Mouse (Mus musculus) C2C12 (cell line): ENCODE results near the gene Gpam. TPM values are rescaled to one million over a fixed set of nuclear protein-coding genes. Genes with fewer than 3 reads are reported as not detected.

ENCODE experiments used
- H3K27me3 ChIP-seq: one replicate; pipeline ENCODE4 v1.6.1; 2011; ENCODE audit not compliant: control insufficient read depth, insufficient read depth, insufficient read length
- H3K36me3 ChIP-seq: one replicate; pipeline ENCODE4 v1.6.1; 2011; ENCODE audit not compliant: control insufficient read depth, insufficient read depth
- H3K4me3 ChIP-seq: one replicate; pipeline ENCODE4 v1.5.1; 2011; ENCODE audit warnings: mild to moderate bottlenecking, control low read depth; ENCODE audit not compliant: poor library complexity, insufficient read depth, severe bottlenecking
- H3K79me2 ChIP-seq: one replicate; pipeline ENCODE4 v1.6.1; 2011; ENCODE audit not compliant: control insufficient read depth, insufficient read depth
- H3K79me3 ChIP-seq: one replicate; pipeline ENCODE4 v1.6.1; 2011; ENCODE audit warnings: low read depth, control low read depth
- H3ac ChIP-seq: one replicate; pipeline ENCODE3; 2011; ENCODE audit warnings: low read depth; ENCODE audit not compliant: control insufficient read depth, insufficient read length
- CEBPB ChIP-seq: IDR thresholded peaks from one replicate; pipeline ENCODE4 v1.6.1; 2011; ENCODE audit warnings: low read depth, mild to moderate bottlenecking, control low read depth, moderate library complexity
- CTCF ChIP-seq: IDR thresholded peaks from one replicate; pipeline ENCODE4 v1.5.1; 2011; ENCODE audit not compliant: control insufficient read depth, insufficient read depth, insufficient read length
- FOSL1 ChIP-seq: IDR thresholded peaks from one replicate; pipeline ENCODE4 v1.8.0; 2011; ENCODE audit warnings: mild to moderate bottlenecking, low read length; ENCODE audit not compliant: poor library complexity, insufficient read depth, severe bottlenecking
- MAX ChIP-seq: IDR thresholded peaks from one replicate; pipeline ENCODE4 v1.6.1; 2011; ENCODE audit warnings: mild to moderate bottlenecking, control low read depth
- MYOD1 ChIP-seq: IDR thresholded peaks from one replicate; pipeline ENCODE4 v1.6.1; 2011; ENCODE audit warnings: low read depth; ENCODE audit not compliant: control insufficient read depth, insufficient read length
- MYOG ChIP-seq: IDR thresholded peaks from one replicate; pipeline ENCODE4 v1.6.1; 2011; ENCODE audit not compliant: control insufficient read depth, insufficient read length; ENCODE audit errors: extremely low read depth
- USF1 ChIP-seq: IDR thresholded peaks from one replicate; pipeline ENCODE4 v1.6.1; 2011; ENCODE audit warnings: low read depth, mild to moderate bottlenecking, control low read depth, moderate library complexity
- polyA plus RNA-seq: library from polyadenylated mRNA; unstranded; fragments of >200 nt; fragmentation: generic; extraction: Trizol; gene quantifications from one replicate; pipeline ENCODE4 v1.2.1, GENCODE M21; 2012; ENCODE audit warnings: missing spikeins

Gpam gene
- polyA plus RNA-seq, 1 experiment: 7.0 TPM

DNA sequence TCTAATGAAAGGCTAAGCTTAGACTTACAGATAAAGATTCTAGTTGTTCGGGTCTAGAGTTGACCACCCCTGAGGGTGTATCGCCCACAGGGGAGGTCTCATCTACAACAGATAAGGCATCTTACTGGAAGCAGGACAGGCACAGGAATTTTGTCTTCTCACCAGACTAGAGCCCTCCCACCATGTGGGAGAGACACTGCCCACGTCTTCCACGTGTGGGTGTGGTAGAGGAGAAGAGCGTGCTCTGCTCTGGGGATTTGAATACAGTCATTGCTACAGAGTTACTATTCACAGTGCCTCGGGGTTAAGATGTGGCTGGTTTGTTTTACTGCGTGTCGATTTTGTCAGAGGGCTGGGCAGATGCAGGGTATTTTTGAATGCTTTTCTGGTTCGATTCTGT, 20.5 kb upstream of the Gpam start:
- H3K27me3 ChIP-seq: peaks cover 15% of the 10 kb centered on the region
- TF ChIP-seq FOSL1 (no peak), MYOD1 (no peak), CTCF (no peak), CEBPB (no peak), MAX (no peak), MYOG (no peak), USF1 (no peak)
- no peaks in the 10 kb centered on the region for H3K79me3 ChIP-seq
- no peak overlapping the region for H3K4me3 ChIP-seq
- no peaks in the 10 kb centered on the region for H3K36me3 ChIP-seq
- no peaks in the 10 kb centered on the region for H3K79me2 ChIP-seq
- H3ac ChIP-seq: no peak overlapping the region

DNA sequence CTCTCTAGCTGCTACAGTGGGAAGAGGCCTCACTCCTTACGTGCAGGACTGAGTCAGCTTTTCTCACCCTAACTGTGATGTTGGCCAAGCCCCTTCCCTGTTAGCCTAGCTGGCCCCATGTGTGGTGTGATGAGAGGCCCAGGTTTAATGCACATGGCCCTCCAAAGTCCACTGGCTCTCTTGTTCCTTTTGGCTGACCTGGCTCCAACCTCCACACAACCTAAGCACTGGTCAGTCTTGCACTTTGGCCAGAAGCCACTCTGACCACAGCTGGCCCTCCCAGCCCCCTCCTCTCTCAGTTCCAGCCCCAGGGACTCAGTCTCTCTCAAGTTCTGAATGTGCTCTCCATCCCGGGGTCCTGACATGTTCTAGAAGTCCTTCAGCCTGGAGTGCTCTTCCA, 18.1 kb upstream of the Gpam start:
- Histone ChIP-seq H3ac (no peak overlapping the region), H3K79me3 (no peaks in the 10 kb centered on the region), H3K36me3 (no peaks in the 10 kb centered on the region), H3K27me3 (peaks cover 15% of the 10 kb centered on the region), H3K4me3 (no peak overlapping the region), H3K79me2 (no peaks in the 10 kb centered on the region)
- TF ChIP-seq FOSL1 (no peak), USF1 (no peak), MYOD1 (no peak), CEBPB (no peak), MAX (no peak), CTCF (no peak), MYOG (no peak)

DNA sequence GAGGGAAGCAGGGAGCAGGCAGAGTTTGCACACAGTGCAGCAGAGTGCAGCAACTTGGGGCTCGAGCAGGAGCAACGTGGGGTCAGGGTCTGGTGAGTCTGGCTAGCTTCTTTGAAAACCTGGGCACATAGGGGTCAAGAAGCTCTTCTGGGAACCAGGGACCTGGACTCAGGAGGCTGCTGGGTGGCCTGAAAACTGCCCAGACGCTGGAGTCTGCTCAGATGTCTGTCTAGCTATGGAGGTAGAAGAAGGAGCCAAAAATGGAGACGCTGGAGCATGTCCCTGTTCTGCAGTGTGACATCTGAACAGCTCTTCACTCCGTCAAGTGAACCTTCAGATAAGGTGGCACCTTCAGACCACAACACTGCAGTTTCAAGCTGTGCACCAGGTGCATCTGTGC, 17.7 kb upstream of the Gpam start:
- peaks cover 15% of the 10 kb centered on the region for H3K27me3 ChIP-seq
- H3K79me3 ChIP-seq: no peaks in the 10 kb centered on the region
- no peak for TF ChIP-seq MYOD1
- TF ChIP-seq MAX: no peak
- no peak for TF ChIP-seq USF1
- no peaks in the 10 kb centered on the region for H3K36me3 ChIP-seq
- H3K4me3 ChIP-seq: no peak overlapping the region
- no peaks in the 10 kb centered on the region for H3K79me2 ChIP-seq
- H3ac ChIP-seq: no peak overlapping the region

DNA sequence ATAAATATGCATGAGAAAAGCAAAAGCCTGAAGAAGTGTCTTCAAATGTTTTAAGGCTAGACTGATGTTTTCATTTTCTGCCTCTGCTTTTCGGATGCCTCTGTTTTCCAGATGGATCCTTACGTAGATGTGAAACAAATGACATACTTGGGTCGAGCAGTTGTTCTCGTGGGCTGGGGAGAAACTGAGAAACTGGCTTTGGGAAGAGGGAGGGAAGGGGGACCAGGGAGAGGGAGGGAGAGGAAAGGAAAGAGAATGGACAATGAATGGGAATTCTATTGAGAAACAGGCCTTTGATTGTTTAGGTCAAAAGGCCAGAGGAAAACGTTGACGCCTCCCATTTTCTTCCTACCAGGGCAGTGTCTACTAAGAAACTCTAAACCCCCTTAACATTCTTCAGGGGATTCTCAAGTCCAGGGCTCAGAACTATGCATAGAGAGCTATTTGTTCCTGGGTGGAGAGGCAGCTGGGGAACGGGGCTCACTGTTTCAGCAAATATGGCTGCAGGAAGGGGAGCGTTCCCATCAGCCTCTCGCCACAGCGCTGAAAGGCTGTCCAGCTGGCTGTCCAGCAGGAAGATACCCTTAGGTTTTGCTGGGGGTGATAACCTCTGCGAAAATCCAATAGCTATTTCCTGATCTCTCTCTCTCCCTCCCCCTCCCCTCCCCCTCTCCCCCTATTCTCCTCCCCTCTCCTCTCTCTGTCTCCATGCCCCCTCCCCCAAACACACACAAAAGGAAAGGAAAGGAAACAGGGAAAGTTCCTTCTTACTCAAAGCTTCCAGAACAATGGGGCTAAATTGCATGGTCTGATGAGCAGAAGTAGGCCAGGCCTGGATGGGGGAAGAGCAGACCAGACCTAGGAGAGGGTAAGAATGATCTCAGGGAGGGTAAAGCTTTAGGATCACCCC, 16.6 kb upstream of the Gpam start:
- Histone ChIP-seq H3ac (no peak overlapping the region), H3K36me3 (no peaks in the 10 kb centered on the region), H3K4me3 (no peak overlapping the region), H3K79me2 (no peaks in the 10 kb centered on the region), H3K79me3 (no peaks in the 10 kb centered on the region), H3K27me3 (peaks cover 12% of the 10 kb centered on the region)
- TF ChIP-seq CTCF: no peak
- no peak for TF ChIP-seq FOSL1
- TF ChIP-seq MYOG: no peak
- no peak for TF ChIP-seq CEBPB
- no peak for TF ChIP-seq MAX
- no peak for TF ChIP-seq MYOD1
- no peak for TF ChIP-seq USF1

DNA sequence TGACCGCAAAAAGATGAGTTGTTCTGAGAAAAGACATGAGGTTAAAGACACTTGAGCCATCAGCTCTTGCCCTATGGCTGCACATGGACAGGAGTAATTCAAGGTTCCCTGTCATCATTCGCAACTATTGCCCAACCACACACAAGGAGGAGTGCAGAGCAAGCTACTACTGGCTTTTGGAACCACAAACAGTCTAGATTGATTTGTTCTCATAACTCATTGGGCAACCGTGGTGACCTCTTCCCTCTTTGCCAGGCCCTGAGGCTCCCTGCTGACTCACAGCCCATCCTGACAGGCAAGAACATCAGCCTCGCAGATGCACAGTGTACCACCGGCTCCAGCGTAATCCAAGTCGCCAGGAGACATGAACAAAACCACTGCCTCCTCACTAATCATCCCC, 12.3 kb upstream of the Gpam start:
- H3K79me2 ChIP-seq: no peaks in the 10 kb centered on the region
- TF ChIP-seq MYOG: no peak
- TF ChIP-seq CEBPB: peak; percentile 90
- TF ChIP-seq MAX: peak; percentile 35
- no peak for TF ChIP-seq USF1
- H3K36me3 ChIP-seq: no peaks in the 10 kb centered on the region
- H3K27me3 ChIP-seq: no peaks in the 10 kb centered on the region
- no peak overlapping the region for H3K4me3 ChIP-seq
- no peaks in the 10 kb centered on the region for H3K79me3 ChIP-seq
- H3ac ChIP-seq: no peak overlapping the region

DNA sequence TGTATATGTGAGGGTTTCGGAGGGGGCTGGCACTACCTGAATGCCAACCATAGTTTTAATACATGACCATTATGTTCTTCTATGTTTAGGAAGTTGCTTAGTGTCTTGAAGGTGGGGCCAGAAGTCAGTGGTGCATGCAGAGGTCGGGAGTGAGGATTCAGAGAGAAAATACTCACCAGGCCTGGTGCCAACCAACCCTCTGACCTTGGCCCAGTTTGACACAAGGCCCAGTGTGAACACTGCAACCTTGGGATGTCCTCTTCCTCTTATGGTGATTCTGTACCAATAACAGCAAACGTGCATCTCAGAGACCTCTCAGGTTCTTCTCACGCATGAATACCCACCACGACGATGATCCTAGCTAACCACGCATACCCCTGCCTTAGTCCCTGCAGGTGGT, 11.5 kb upstream of the Gpam start:
- no peak overlapping the region for H3ac ChIP-seq
- no peak for TF ChIP-seq USF1
- TF ChIP-seq FOSL1: no peak
- TF ChIP-seq MYOG: no peak
- TF ChIP-seq CTCF: no peak
- no peak for TF ChIP-seq CEBPB
- H3K79me3 ChIP-seq: no peaks in the 10 kb centered on the region
- no peak overlapping the region for H3K4me3 ChIP-seq
- H3K36me3 ChIP-seq: no peaks in the 10 kb centered on the region
- no peaks in the 10 kb centered on the region for H3K27me3 ChIP-seq
- H3K79me2 ChIP-seq: no peaks in the 10 kb centered on the region
